Mouse (Mus musculus) erythroblast, embryonic 14.5 days (primary cell): ENCODE results near the gene Dnah8. TPM values are rescaled to one million over a fixed set of nuclear protein-coding genes. Genes with fewer than 3 reads are reported as not detected.

Source experiments
- H3K27me3 ChIP-seq: 2 replicates; pipeline ENCODE4 v1.6.1; 2012; ENCODE audit warnings: inconsistent platforms; ENCODE audit not compliant: control insufficient read depth
- H3K36me3 ChIP-seq: 2 replicates; pipeline ENCODE4 v1.6.1; 2012; ENCODE audit warnings: mild to moderate bottlenecking, inconsistent platforms; ENCODE audit not compliant: control insufficient read depth
- H3K4me1 ChIP-seq: 2 replicates; pipeline ENCODE4 v1.6.1; 2012; ENCODE audit warnings: inconsistent platforms; ENCODE audit not compliant: control insufficient read depth
- H3K4me3 ChIP-seq: replicated peaks from 2 replicates; pipeline ENCODE3; 2012; ENCODE audit warnings: moderate library complexity, mild to moderate bottlenecking, inconsistent platforms
- H3K9me3 ChIP-seq: 2 replicates; pipeline ENCODE4 v1.6.1; 2012; ENCODE audit warnings: low read length, inconsistent platforms, mixed read lengths; ENCODE audit not compliant: control insufficient read depth
- GATA1 ChIP-seq: IDR thresholded peaks from 2 replicates; pipeline ENCODE4 v1.6.1; 2012; ENCODE audit warnings: low read length, inconsistent platforms, mixed read lengths
- TAL1 ChIP-seq: IDR thresholded peaks from 3 replicates; pipeline ENCODE4 v1.6.1; 2012; ENCODE audit warnings: low read length, inconsistent platforms, mixed read lengths
- polyA plus RNA-seq: library from polyadenylated mRNA; stranded (reverse); fragments of >175 nt; gene quantifications from 2 replicates; pipeline ENCODE4 v1.2.3, GENCODE M21; 2012

The Dnah8 gene
- polyA plus RNA-seq, 1 experiment = 0.08 TPM

- peaks cover 53% of the 10 kb centered on the region for H3K4me1 ChIP-seq
These were observed 17.5 kb upstream of the Dnah8 start for GRCm38 (mm10) chr17:30606634-30607081.

GRCm38 (mm10) chr17:30607330-30607729 is 16.8 kb upstream of the Dnah8 start:
- peaks cover 78% of the 10 kb centered on the region for H3K36me3 ChIP-seq
- H3K4me3 ChIP-seq = no peak overlapping the region
- peaks cover 55% of the 10 kb centered on the region for H3K4me1 ChIP-seq
- no peaks in the 10 kb centered on the region for H3K27me3 ChIP-seq
- H3K9me3 ChIP-seq = no peaks in the 10 kb centered on the region
- TF ChIP-seq TAL1 = no peak

More at GRCm38 (mm10) chr17:30606634-30607081, 17.5 kb upstream of the Dnah8 start:
- H3K9me3 ChIP-seq = no peaks in the 10 kb centered on the region
- H3K36me3 ChIP-seq = peaks cover 85% of the 10 kb centered on the region
- no peak overlapping the region for H3K4me3 ChIP-seq
- TF ChIP-seq GATA1 (no peak), TAL1 (no peak)
- no peaks in the 10 kb centered on the region for H3K27me3 ChIP-seq

GRCm38 (mm10) chr17:30607909-30608495 is 16.2 kb upstream of the Dnah8 start:
- TF ChIP-seq GATA1 (no peak), TAL1 (no peak)
- no peaks in the 10 kb centered on the region for H3K9me3 ChIP-seq
- H3K27me3 ChIP-seq = no peaks in the 10 kb centered on the region
- H3K4me1 ChIP-seq = peaks cover 59% of the 10 kb centered on the region
- no peak overlapping the region for H3K4me3 ChIP-seq
- H3K36me3 ChIP-seq = peaks cover 71% of the 10 kb centered on the region

- no peak for TF ChIP-seq GATA1
- TF ChIP-seq TAL1 = no peak
- Histone ChIP-seq H3K9me3 (no peaks in the 10 kb centered on the region), H3K36me3 (peaks cover 57% of the 10 kb centered on the region), H3K27me3 (no peaks in the 10 kb centered on the region), H3K4me3 (peak overlapping the region; percentile 64), H3K4me1 (peaks cover 72% of the 10 kb centered on the region)
These were observed 14.7 kb upstream of the Dnah8 start for GRCm38 (mm10) chr17:30609305-30609979.

DNA sequence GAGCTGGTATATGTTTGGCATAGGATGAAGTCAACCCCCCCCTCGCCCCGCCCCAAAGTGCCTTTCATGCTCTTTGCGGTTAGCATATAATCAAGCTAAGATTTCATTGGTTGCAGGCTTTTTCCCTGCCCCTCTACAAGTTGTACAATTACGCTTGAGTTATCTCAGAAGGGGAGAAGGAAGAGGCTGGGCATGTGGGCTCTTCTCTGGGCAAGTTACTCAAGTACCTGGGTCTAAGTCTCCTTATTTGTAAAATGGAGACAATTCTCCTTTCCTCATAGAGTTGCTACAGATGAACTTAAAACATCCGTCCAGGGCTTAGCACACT is 14.2 kb upstream of the Dnah8 start:
- H3K36me3 ChIP-seq = peaks cover 52% of the 10 kb centered on the region
- peak overlapping the region; percentile 64 for H3K4me3 ChIP-seq
- no peaks in the 10 kb centered on the region for H3K27me3 ChIP-seq
- peaks cover 75% of the 10 kb centered on the region for H3K4me1 ChIP-seq
- TF ChIP-seq TAL1 (no peak), GATA1 (no peak)
- H3K9me3 ChIP-seq = no peaks in the 10 kb centered on the region

GRCm38 (mm10) chr17:30610739-30611138 is 13.4 kb upstream of the Dnah8 start:
- TF ChIP-seq GATA1 (no peak), TAL1 (no peak)
- Histone ChIP-seq H3K4me1 (peaks cover 80% of the 10 kb centered on the region), H3K36me3 (peaks cover 45% of the 10 kb centered on the region), H3K4me3 (peak overlapping the region; percentile 64), H3K27me3 (no peaks in the 10 kb centered on the region), H3K9me3 (no peaks in the 10 kb centered on the region)

GRCm38 (mm10) chr17:30611221-30612074 is 12.7 kb upstream of the Dnah8 start:
- Histone ChIP-seq H3K4me1 (peaks cover 81% of the 10 kb centered on the region), H3K9me3 (no peaks in the 10 kb centered on the region), H3K27me3 (no peaks in the 10 kb centered on the region), H3K36me3 (peaks cover 39% of the 10 kb centered on the region), H3K4me3 (peak overlapping the region; percentile 64)
- TF ChIP-seq TAL1 (no peak), GATA1 (peak; percentile 37; the same call in 1 of the 2 replicates)

DNA sequence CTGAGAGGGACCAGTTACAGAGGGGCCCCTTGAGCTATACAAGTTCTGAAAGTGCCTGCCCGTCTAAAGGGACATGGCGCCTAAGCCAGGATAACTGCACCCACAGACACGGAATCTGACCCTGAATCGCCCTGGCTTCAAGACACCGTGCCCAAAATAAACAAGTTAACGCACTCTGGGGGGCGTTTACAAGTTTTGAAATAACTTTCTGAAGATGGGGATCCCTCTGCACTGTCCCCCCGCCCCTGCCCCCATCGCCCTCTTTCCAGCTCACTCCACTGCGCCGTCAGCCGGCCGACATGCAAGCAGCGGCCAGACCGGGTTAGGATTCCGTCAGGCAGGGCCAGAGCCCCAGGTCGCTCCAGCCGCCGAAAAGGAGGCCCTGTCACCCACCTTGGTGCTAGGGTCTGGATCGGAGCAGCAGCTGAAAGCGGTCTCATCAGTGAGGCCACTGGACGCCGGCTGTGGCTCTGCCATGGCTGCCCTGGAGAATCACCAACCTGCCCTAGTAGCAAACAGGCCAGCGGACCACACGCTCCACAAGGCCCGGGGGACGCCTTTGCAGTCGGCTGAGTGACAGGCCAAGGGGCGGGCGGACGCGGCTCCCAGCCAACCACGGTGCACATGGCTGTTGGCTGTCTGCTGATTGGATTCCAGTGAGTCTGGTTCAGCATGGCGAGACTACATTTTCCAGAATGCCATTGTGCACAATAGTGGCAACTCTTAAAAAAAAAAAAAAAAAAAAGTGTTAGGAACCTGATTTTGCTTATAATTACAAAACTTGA is 11.9 kb upstream of the Dnah8 start:
- Histone ChIP-seq H3K4me3 (peak overlapping the region; percentile 64), H3K36me3 (peaks cover 31% of the 10 kb centered on the region), H3K9me3 (no peaks in the 10 kb centered on the region), H3K27me3 (no peaks in the 10 kb centered on the region), H3K4me1 (peaks cover 82% of the 10 kb centered on the region)
- TF ChIP-seq GATA1 = no peak
- TF ChIP-seq TAL1 = no peak
